Mouse (Mus musculus): ENCODE results near the gene Cmtm2a. TPM values are rescaled to one million over a fixed set of nuclear protein-coding genes. Genes with fewer than 3 reads are reported as not detected.

The Cmtm2a gene
- polyA plus RNA-seq, 1 experiment from 2014 or later = not detected

- no peaks in the 10 kb centered on the region for H3K9me3 ChIP-seq (ENCODE audit: control insufficient read depth, low read length)
- 42% methylated on average over 6 of the region's 6 CpGs for WGBS
- no peak overlapping the region for H3K27ac ChIP-seq (replicated peaks in 1 of 2; ENCODE audit: control insufficient read depth in 1 of 2, insufficient read depth in 1 of 2, low read depth in 2 of 2, low read length in 2 of 2)
- H3K27me3 ChIP-seq (ENCODE audit: control insufficient read depth, insufficient read depth, low read length) = no peaks in the 10 kb centered on the region
- no peak overlapping the region for H3K4me3 ChIP-seq (ENCODE audit: control insufficient read depth in 1 of 2, insufficient read depth in 1 of 2, low read depth in 1 of 2, low read length in 2 of 2)
- H3K36me3 ChIP-seq (ENCODE audit: control insufficient read depth, insufficient read depth, low read length) = peaks cover 84% of the 10 kb centered on the region
- no peak for ATAC-seq (ENCODE audit: insufficient number of reproducible peaks, insufficient read depth, low FRiP score, low read depth)
- no peaks in the 10 kb centered on the region for H3K4me1 ChIP-seq (ENCODE audit: control insufficient read depth in 2 of 2, insufficient read depth in 2 of 2, low read length in 2 of 2)
- no peak overlapping the region for H3K4me2 ChIP-seq (ENCODE audit: low read length)
- no peak overlapping the region for H3K9ac ChIP-seq (ENCODE audit: low read length)
These were observed 58.4 kb downstream of the Cmtm2a start for GRCm38 (mm10) chr8:104234573-104234972.

DNA sequence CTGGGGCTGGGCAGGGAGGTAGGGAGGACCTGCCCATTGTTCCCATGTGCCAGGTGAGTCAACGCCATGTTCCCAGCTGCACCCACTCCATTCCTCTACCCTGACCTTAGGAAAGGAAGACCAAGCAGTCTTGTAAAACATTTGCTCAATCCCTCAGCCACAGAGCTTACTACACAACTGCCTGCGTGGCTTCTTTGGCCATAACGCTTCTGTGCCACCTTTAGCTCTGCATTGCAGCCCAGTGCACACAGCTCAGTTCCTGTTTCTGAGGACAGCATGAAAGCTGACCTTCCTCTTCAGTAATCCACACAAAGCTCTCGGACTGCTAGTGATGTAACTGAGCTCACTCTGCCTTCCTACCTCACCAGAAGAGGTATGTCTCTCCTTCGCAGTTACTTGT, 60.1 kb downstream of the Cmtm2a start:
- ATAC-seq (ENCODE audit: insufficient number of reproducible peaks, insufficient read depth, low FRiP score, low read depth) = no peak
- no peaks in the 10 kb centered on the region for H3K9me3 ChIP-seq (ENCODE audit: control insufficient read depth, low read length)
- H3K27me3 ChIP-seq (ENCODE audit: control insufficient read depth, insufficient read depth, low read length) = no peaks in the 10 kb centered on the region
- no peak overlapping the region for H3K4me3 ChIP-seq (ENCODE audit: control insufficient read depth in 1 of 2, insufficient read depth in 1 of 2, low read depth in 1 of 2, low read length in 2 of 2)
- peaks cover 83% of the 10 kb centered on the region for H3K36me3 ChIP-seq (ENCODE audit: control insufficient read depth, insufficient read depth, low read length)
- no peak overlapping the region for H3K27ac ChIP-seq (replicated peaks in 1 of 2; ENCODE audit: control insufficient read depth in 1 of 2, insufficient read depth in 1 of 2, low read depth in 2 of 2, low read length in 2 of 2)
- WGBS = 89% methylated on average over 5 of the region's 5 CpGs
- no peak overlapping the region for H3K9ac ChIP-seq (ENCODE audit: low read length)
- no peak overlapping the region for H3K4me2 ChIP-seq (ENCODE audit: low read length)
- H3K4me1 ChIP-seq (ENCODE audit: control insufficient read depth in 2 of 2, insufficient read depth in 2 of 2, low read length in 2 of 2) = no peaks in the 10 kb centered on the region

DNA sequence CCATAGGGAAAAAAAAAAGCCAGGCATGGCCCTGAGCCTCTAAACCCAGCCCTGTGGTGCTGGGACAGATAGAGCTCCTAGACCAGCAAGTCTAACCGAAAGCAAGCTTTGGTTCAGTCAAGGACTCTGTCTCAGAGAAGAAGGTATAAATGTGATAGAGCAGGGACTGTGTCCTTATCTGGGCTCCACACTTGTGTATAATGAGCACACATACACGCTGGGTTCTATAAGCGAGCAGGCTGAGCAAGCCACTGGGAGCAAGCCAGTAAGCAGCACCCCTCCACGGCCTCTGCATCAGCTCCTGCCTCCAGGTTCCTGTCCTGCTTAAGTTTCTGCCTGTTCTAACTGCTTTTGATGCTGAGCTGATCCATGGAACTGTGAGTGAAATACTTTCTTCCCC, 60.9 kb downstream of the Cmtm2a start:
- no peak overlapping the region for H3K9ac ChIP-seq (ENCODE audit: low read length)
- H3K4me1 ChIP-seq (ENCODE audit: control insufficient read depth in 2 of 2, insufficient read depth in 2 of 2, low read length in 2 of 2) = no peaks in the 10 kb centered on the region
- H3K4me2 ChIP-seq (ENCODE audit: low read length) = no peak overlapping the region
- H3K27me3 ChIP-seq (ENCODE audit: control insufficient read depth, insufficient read depth, low read length) = no peaks in the 10 kb centered on the region
- ATAC-seq (ENCODE audit: insufficient number of reproducible peaks, insufficient read depth, low FRiP score, low read depth) = no peak
- peaks cover 83% of the 10 kb centered on the region for H3K36me3 ChIP-seq (ENCODE audit: control insufficient read depth, insufficient read depth, low read length)
- no peak overlapping the region for H3K27ac ChIP-seq (replicated peaks in 1 of 2; ENCODE audit: control insufficient read depth in 1 of 2, insufficient read depth in 1 of 2, low read depth in 2 of 2, low read length in 2 of 2)
- 91% methylated on average over 4 of the region's 4 CpGs for WGBS
- no peak overlapping the region for H3K4me3 ChIP-seq (ENCODE audit: control insufficient read depth in 1 of 2, insufficient read depth in 1 of 2, low read depth in 1 of 2, low read length in 2 of 2)
- no peaks in the 10 kb centered on the region for H3K9me3 ChIP-seq (ENCODE audit: control insufficient read depth, low read length)

Other genes starting within 250 kb of the Cmtm2a start
- 54.6 and 61.5 TPM in 2 replicates for gene Cdh5, start 191.6 kb downstream of the Cmtm2a start, polyA plus RNA-seq (2014; fragmentation: Nextera tagmentation; extraction: Ambion mirVana)
- gene Bean1, start 122.7 kb downstream of the Cmtm2a start, polyA plus RNA-seq (2014; fragmentation: Nextera tagmentation; extraction: Ambion mirVana) = 1.3 and 1.5 TPM in 2 replicates
- 12.9 and 13.7 TPM in 2 replicates for gene Tk2, start 44.6 kb downstream of the Cmtm2a start, polyA plus RNA-seq (2014; fragmentation: Nextera tagmentation; extraction: Ambion mirVana)
- 27.9 and 30.8 TPM in 2 replicates for gene Cklf, start 42.3 kb downstream of the Cmtm2a start, polyA plus RNA-seq (2014; fragmentation: Nextera tagmentation; extraction: Ambion mirVana)
- gene Gm45711, start 16.9 kb upstream of the Cmtm2a start, polyA plus RNA-seq (2014; fragmentation: Nextera tagmentation; extraction: Ambion mirVana) = not detected in 2 replicates
- gene Cmtm1, start 17.0 kb upstream of the Cmtm2a start, polyA plus RNA-seq (2014; fragmentation: Nextera tagmentation; extraction: Ambion mirVana) = not detected in 2 replicates
- not detected in 2 replicates for gene Gm11020, start 28.4 kb upstream of the Cmtm2a start, polyA plus RNA-seq (2014; fragmentation: Nextera tagmentation; extraction: Ambion mirVana)
- gene Cmtm2b, start 29.0 kb upstream of the Cmtm2a start, polyA plus RNA-seq (2014; fragmentation: Nextera tagmentation; extraction: Ambion mirVana) = not detected in 2 replicates
- gene Cmtm3, start 46.2 kb upstream of the Cmtm2a start, polyA plus RNA-seq (2014; fragmentation: Nextera tagmentation; extraction: Ambion mirVana) = 94.1 and 103 TPM in 2 replicates
- 2.1 and 2.4 TPM in 2 replicates for gene Cmtm4, start 102.6 kb upstream of the Cmtm2a start, polyA plus RNA-seq (2014; fragmentation: Nextera tagmentation; extraction: Ambion mirVana)
- gene Dync1li2, start 149.9 kb upstream of the Cmtm2a start, polyA plus RNA-seq (2014; fragmentation: Nextera tagmentation; extraction: Ambion mirVana) = 55.0 and 57.0 TPM in 2 replicates
- 0.18 TPM in 1 of 2 replicates, not detected in the other for gene Terb1, start 216.7 kb upstream of the Cmtm2a start, polyA plus RNA-seq (2014; fragmentation: Nextera tagmentation; extraction: Ambion mirVana)
- 73.3 and 80.0 TPM in 2 replicates for gene Nae1, start 241.5 kb upstream of the Cmtm2a start, polyA plus RNA-seq (2014; fragmentation: Nextera tagmentation; extraction: Ambion mirVana)
- 2.2 and 2.3 TPM in 2 replicates for gene Car7, start 241.5 kb upstream of the Cmtm2a start, polyA plus RNA-seq (2014; fragmentation: Nextera tagmentation; extraction: Ambion mirVana)